Mouse (Mus musculus) liver, embryonic 14.5 days (tissue): ENCODE data around the gene Kif14. TPM values are rescaled to one million over a fixed set of nuclear protein-coding genes. Genes with fewer than 3 reads are reported as not detected.

Source experiments
- ATAC-seq: fragments of 200-750 bp; cut with Nextera tagmentation; 2 replicates; pipeline ENCODE4 v1.8.0; 2017; ENCODE audit warnings: moderate number of reproducible peaks, mild to moderate bottlenecking, moderate library complexity; ENCODE audit not compliant: insufficient read depth
- DNase-seq, 3 experiments: peaks; one replicate each; pipeline ENCODE4 v3.0.0-alpha.2; 2012 to 2013; ENCODE audit warnings: low read depth in 3 of 3, low spot score in 3 of 3
- H3K27ac ChIP-seq: fragments of 300-500 bp; sonication (generic); 2 replicates; pipeline ENCODE4 v1.5.1; 2014; ENCODE audit warnings: moderate library complexity, mild to moderate bottlenecking, control low read depth, inconsistent platforms
- H3K27me3 ChIP-seq: fragments of 300-500 bp; sonication (generic); 2 replicates; pipeline ENCODE4 v1.6.1; 2014; ENCODE audit warnings: mild to moderate bottlenecking, low read length, moderate library complexity; ENCODE audit not compliant: control insufficient read depth, insufficient read depth
- H3K36me3 ChIP-seq: fragments of 300-500 bp; sonication (generic); replicated peaks from 2 replicates; pipeline ENCODE4 v1.6.1; 2014; ENCODE audit warnings: low read depth; ENCODE audit not compliant: control insufficient read depth, insufficient read depth
- H3K4me1 ChIP-seq, 2 experiments: fragments of 200-500 bp in 1 of 2; fragments of 300-500 bp in 1 of 2; sonication (generic) in 1 of 2; replicated peaks; 2 replicates each; pipeline ENCODE4 v1.6.1; 2012 to 2014; ENCODE audit warnings: antibody characterized with exemption in 1 of 2, inconsistent platforms in 1 of 2, low read length in 1 of 2; ENCODE audit not compliant: control insufficient read depth in 2 of 2, insufficient read depth in 2 of 2
- H3K4me2 ChIP-seq: fragments of 300-500 bp; sonication (generic); 2 replicates; pipeline ENCODE4 v1.6.1; 2014; ENCODE audit warnings: low read depth, mild to moderate bottlenecking, control low read depth, moderate library complexity
- H3K4me3 ChIP-seq, 2 experiments: fragments of 200-500 bp in 1 of 2; fragments of 300-500 bp in 1 of 2; sonication (generic) in 1 of 2; 2 replicates each; pipeline ENCODE4 v1.5.1; 2012 to 2014; ENCODE audit warnings: low read depth in 2 of 2, low read length in 2 of 2, mild to moderate bottlenecking in 2 of 2, control low read depth in 1 of 2, inconsistent platforms in 1 of 2, moderate library complexity in 1 of 2; ENCODE audit not compliant: insufficient read depth in 1 of 2
- H3K9ac ChIP-seq: fragments of 300-500 bp; sonication (generic); replicated peaks from 2 replicates; pipeline ENCODE4 v1.6.1; 2014; ENCODE audit warnings: mild to moderate bottlenecking, control low read depth, moderate library complexity
- H3K9me3 ChIP-seq: fragments of 300-500 bp; sonication (generic); 2 replicates; pipeline ENCODE4 v1.6.1; 2016; ENCODE audit warnings: low read length, mixed read lengths; ENCODE audit not compliant: control insufficient read depth
- CTCF ChIP-seq: IDR thresholded peaks from 2 replicates; pipeline ENCODE4 v1.5.1; 2016; ENCODE audit warnings: antibody characterized with exemption, low read depth, control low read depth
- EP300 ChIP-seq: IDR thresholded peaks from 2 replicates; pipeline ENCODE4 v1.6.1; 2016; ENCODE audit warnings: antibody characterized with exemption, low read depth
- WGBS: fragments of 180-500 bp; shearing (Covaris S2); extraction: QIAGEN DNeasy Blood & Tissue Kit; methylation state at CpG from one replicate; pipeline ENCODE4 v1.1.7; 2014; ENCODE audit not compliant: insufficient replicate concordance; 5-methylcytosine and 5-hydroxymethylcytosine counted together
- polyA plus RNA-seq, 2 experiments: library from polyadenylated mRNA; depleted of rRNA in 1 of 2; stranded (reverse) in 1 of 2; unstranded in 1 of 2; fragments of >200 nt; fragmentation: Nextera tagmentation in 1 of 2; extraction: Ambion mirVana in 1 of 2; gene quantifications; 2 replicates each; pipeline versions ENCODE4 v1.2.1 to v1.2.3; 2012 to 2014

Kif14 gene
- polyA plus RNA-seq (2012; rRNA removed) = 3.3 and 4.9 TPM in 2 replicates
- 8.3 and 9.9 TPM in 2 replicates for polyA plus RNA-seq (2014; fragmentation: Nextera tagmentation; extraction: Ambion mirVana)

DNA sequence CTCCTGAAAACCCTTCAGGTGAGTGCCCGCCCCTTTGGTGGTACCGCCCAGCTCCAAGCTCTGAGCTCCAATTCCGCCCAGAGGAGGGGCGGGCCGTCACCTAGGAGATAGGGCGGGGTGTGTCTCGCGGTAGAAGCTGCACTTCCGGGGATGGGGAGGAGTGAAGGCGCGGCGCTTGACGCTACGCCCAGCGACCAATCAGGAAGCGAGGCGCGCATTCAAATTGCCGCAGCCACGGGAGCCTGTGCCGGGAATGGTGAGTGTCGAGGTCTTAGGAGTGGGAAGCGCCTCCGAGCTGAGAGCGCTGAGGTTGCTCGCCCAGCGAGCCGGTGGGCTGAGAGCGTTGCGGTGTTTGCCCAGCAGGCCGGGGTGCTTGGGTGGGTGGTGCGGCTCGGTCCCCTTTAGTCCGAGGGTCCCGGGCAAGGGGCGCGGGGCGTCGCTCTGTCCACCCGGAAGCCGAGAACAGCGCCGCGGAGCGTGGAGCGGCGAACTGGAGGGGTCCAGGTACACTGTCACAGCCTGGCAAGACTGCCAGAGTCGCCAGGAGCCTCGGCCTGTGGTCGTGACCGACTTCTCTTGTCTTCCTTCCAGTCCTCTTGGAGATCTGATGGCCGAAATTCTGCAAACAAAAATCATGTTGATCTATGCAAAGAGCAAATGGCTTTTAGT, at the start of gene Kif14:
Gene Kif14 (plus strand): TSS at position 201 of the 669 bp plus-strand sequence.
- peak within 1 kb of the TSS; percentile 82 for H3K4me2 ChIP-seq
- no peaks in the 10 kb centered on the region; the same call in 1 of the 2 replicates for H3K27me3 ChIP-seq
- peaks cover 10 to 15% of the 10 kb centered on the region in 2 experiments for H3K4me1 ChIP-seq
- H3K4me3 ChIP-seq = peak within 1 kb of the TSS; percentile 63 to 86
- peak within 1 kb of the TSS; percentile 64 for H3K27ac ChIP-seq
- ATAC-seq = peak; percentile 100
- under 1% methylated on average over 52 of the region's 52 CpGs for WGBS
- H3K9ac ChIP-seq = peak within 1 kb of the TSS; percentile 98
- TF ChIP-seq EP300 (no peak), CTCF (no peak)
- peaks cover 31% of the 10 kb centered on the region for H3K36me3 ChIP-seq
- no peaks in the 10 kb centered on the region for H3K9me3 ChIP-seq
- DNase-seq = peak; percentile 98 to 99 (median 98)

DNA sequence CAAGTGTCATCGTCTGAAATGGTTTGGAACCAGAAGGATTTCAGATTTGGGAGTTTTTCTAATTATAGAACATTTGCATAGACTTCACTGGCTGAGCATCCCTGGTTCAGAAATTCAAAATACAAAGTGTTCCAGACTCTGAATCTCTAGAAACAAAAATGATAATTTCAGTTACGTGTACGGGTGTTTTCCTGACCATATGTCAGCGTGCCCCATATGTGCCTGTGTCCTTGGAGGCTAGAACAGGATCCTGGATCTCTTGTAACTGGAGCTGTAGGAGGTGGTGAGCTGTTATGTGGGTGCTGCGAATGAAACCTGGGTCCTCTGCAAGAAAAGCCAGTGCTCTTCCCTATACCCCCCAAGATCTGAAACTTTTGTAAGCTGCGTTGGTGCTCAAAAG, 47.8 kb upstream of the Kif14 start:
- Histone ChIP-seq H3K4me2 (no peak overlapping the region), H3K9me3 (no peaks in the 10 kb centered on the region), H3K27me3 (no peaks in the 10 kb centered on the region), H3K36me3 (no peaks in the 10 kb centered on the region; the same call in 1 of the 2 replicates), H3K4me1 (peaks cover 6 to 10% of the 10 kb centered on the region in 2 experiments), H3K27ac (no peak overlapping the region), H3K4me3 (no peak overlapping the region), H3K9ac (no peak overlapping the region)
- WGBS = 84% methylated on average over 6 of the region's 6 CpGs
- TF ChIP-seq EP300 = no peak
- no peak for TF ChIP-seq CTCF
- ATAC-seq (no peak), DNase-seq (no peak)

DNA sequence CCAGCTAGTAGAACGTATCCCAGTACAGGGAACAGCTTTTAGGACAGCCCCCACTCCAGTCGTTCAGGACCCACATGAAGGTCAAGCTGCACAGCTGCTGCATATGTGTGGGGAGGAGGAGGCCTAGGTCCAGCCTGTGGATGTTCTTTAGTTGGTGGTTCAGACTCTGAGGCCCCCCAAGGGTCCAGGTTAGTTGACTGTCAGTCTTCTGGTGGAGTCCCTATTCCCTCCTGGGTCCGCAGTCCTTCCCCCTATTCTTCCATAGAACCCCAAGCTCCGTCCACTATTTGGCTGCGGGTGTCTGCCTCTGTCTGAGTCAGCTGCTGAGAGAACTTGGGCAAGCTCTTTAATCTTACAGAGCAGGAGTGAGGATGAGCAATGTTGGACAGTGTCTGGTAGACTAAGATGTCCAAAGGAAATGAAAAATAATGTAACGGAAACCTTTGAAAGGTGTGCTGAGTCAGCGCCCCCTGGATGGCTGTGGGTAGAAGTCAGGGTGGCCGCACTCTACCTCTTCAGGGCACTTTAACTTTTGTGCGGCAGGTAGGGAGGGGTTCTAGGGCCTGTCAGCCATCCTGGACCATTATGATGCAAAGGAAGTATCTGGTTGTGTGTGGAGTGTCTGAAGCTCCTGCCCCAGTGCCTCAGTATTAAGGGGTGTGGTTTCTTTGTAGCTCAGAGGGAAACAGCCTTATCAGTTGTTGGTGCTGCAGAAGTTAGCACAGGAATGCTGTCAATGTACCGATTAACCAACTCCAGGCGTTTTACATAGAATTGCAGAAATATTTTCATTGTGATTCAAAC, 38.8 kb upstream of the Kif14 start:
- Histone ChIP-seq H3K4me3 (no peak overlapping the region; a peak in 1 of 4 replicates), H3K27ac (peak overlapping the region; percentile 83), H3K4me2 (peak overlapping the region; percentile 60), H3K36me3 (no peaks in the 10 kb centered on the region), H3K4me1 (peaks cover 31 to 36% of the 10 kb centered on the region in 2 experiments), H3K9me3 (no peaks in the 10 kb centered on the region), H3K9ac (peak overlapping the region; percentile 57), H3K27me3 (no peaks in the 10 kb centered on the region)
- ATAC-seq (peak; percentile 94), DNase-seq (peak; percentile 72 to 75 (median 75))
- 43% methylated on average over 11 of the region's 11 CpGs for WGBS
- peak; percentile 31; the same call in 1 of the 2 replicates for TF ChIP-seq CTCF
- TF ChIP-seq EP300 = peak; percentile 81

DNA sequence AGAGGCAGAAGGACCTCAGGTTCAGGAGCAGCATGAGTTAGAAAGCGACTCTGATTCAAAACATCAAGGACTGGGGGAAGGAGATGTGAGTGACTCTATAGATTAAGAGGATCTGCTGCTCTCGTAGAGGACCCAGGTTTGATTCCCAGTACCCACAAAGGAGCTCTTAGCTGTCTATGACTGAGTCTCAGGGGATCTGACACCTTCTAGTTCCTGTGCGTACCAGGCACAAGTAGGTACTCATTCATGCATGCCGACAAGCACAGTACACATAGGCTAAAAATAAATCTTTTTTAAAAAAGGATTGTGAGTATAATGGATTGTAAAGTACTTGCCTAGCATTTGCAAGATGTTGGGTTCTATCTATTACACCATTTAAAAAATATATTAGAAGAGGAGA, 37.2 kb upstream of the Kif14 start:
- Histone ChIP-seq H3K4me1 (peaks cover 31 to 36% of the 10 kb centered on the region in 2 experiments), H3K9me3 (no peaks in the 10 kb centered on the region), H3K36me3 (peaks cover 3% of the 10 kb centered on the region), H3K4me2 (no peak overlapping the region), H3K4me3 (no peak overlapping the region), H3K27me3 (no peaks in the 10 kb centered on the region), H3K9ac (no peak overlapping the region), H3K27ac (peak overlapping the region; percentile 83)
- no peak for DNase-seq
- TF ChIP-seq CTCF (no peak), EP300 (no peak)
- WGBS = 84% methylated on average over 4 of the region's 4 CpGs
- ATAC-seq = no peak
